Mouse (Mus musculus): ENCODE measurements around the gene 1700021F07Rik. TPM values are rescaled to one million over a fixed set of nuclear protein-coding genes. Genes with fewer than 3 reads are reported as not detected.

1700021F07Rik gene
- polyA plus RNA-seq, 1 experiment from 2014 or later, result not detected

- Histone ChIP-seq H3K36me3 (ENCODE audit: control insufficient read depth, insufficient read depth, low read length) (no peaks in the 10 kb centered on the region), H3K4me2 (replicated peaks; ENCODE audit: low read depth, low read length) (no peak overlapping the region), H3K9ac (ENCODE audit: low read depth, low read length) (no peak overlapping the region), H3K27me3 (ENCODE audit: control insufficient read depth, insufficient read depth, low read length) (no peaks in the 10 kb centered on the region), H3K9me3 (ENCODE audit: control insufficient read depth, low read length) (no peaks in the 10 kb centered on the region), H3K27ac (ENCODE audit: low read depth, low read length) (no peak overlapping the region), H3K4me3 (ENCODE audit: low read depth, low read length) (no peak overlapping the region), H3K4me1 (replicated peaks; ENCODE audit: control insufficient read depth, insufficient read depth, low read length) (no peaks in the 10 kb centered on the region; the same call in 1 of the 2 replicates)
- WGBS, result 59% methylated on average over 15 of the region's 15 CpGs
- no peak for DNase-seq (ENCODE audit: low spot score)
- ATAC-seq (ENCODE audit: low FRiP score), result no peak
Measured at GRCm38 (mm10) chr2:173532711-173533462, 10.5 kb downstream of the 1700021F07Rik start.

GRCm38 (mm10) chr2:173534581-173534980 is 12.2 kb downstream of the 1700021F07Rik start:
- no peak overlapping the region for H3K27ac ChIP-seq (ENCODE audit: low read depth, low read length)

GRCm38 (mm10) chr2:173535390-173535789 is 13.0 kb downstream of the 1700021F07Rik start:
- Histone ChIP-seq H3K36me3 (ENCODE audit: control insufficient read depth, insufficient read depth, low read length) (no peaks in the 10 kb centered on the region), H3K4me1 (replicated peaks; ENCODE audit: control insufficient read depth, insufficient read depth, low read length) (peaks cover 2% of the 10 kb centered on the region; the same call in 1 of the 2 replicates), H3K4me2 (replicated peaks; ENCODE audit: low read depth, low read length) (no peak overlapping the region), H3K27me3 (ENCODE audit: control insufficient read depth, insufficient read depth, low read length) (no peaks in the 10 kb centered on the region), H3K27ac (ENCODE audit: low read depth, low read length) (no peak overlapping the region), H3K9me3 (ENCODE audit: control insufficient read depth, low read length) (no peaks in the 10 kb centered on the region), H3K9ac (ENCODE audit: low read depth, low read length) (no peak overlapping the region), H3K4me3 (ENCODE audit: low read depth, low read length) (no peak overlapping the region)
- ATAC-seq (ENCODE audit: low FRiP score), result no peak
- DNase-seq (ENCODE audit: low spot score), result no peak
- 91% methylated on average over 18 of the region's 18 CpGs for WGBS

More at GRCm38 (mm10) chr2:173534581-173534980, 12.2 kb downstream of the 1700021F07Rik start:
- WGBS, result 79% methylated on average over 7 of the region's 7 CpGs
- no peaks in the 10 kb centered on the region for H3K27me3 ChIP-seq (ENCODE audit: control insufficient read depth, insufficient read depth, low read length)
- H3K36me3 ChIP-seq (ENCODE audit: control insufficient read depth, insufficient read depth, low read length), result no peaks in the 10 kb centered on the region
- H3K4me1 ChIP-seq (replicated peaks; ENCODE audit: control insufficient read depth, insufficient read depth, low read length), result no peaks in the 10 kb centered on the region; the same call in 1 of the 2 replicates
- H3K4me2 ChIP-seq (replicated peaks; ENCODE audit: low read depth, low read length), result no peak overlapping the region
- no peak for ATAC-seq (ENCODE audit: low FRiP score)
- no peaks in the 10 kb centered on the region for H3K9me3 ChIP-seq (ENCODE audit: control insufficient read depth, low read length)
- H3K4me3 ChIP-seq (ENCODE audit: low read depth, low read length), result no peak overlapping the region
- no peak for DNase-seq (ENCODE audit: low spot score)
- no peak overlapping the region for H3K9ac ChIP-seq (ENCODE audit: low read depth, low read length)

- ATAC-seq (ENCODE audit: low FRiP score) (no peak), DNase-seq (ENCODE audit: low spot score) (no peak)
- WGBS, result 89% methylated on average over 9 of the region's 9 CpGs
- Histone ChIP-seq H3K4me1 (replicated peaks; ENCODE audit: control insufficient read depth, insufficient read depth, low read length) (peaks cover 2% of the 10 kb centered on the region; the same call in 1 of the 2 replicates), H3K4me3 (ENCODE audit: low read depth, low read length) (no peak overlapping the region), H3K27me3 (ENCODE audit: control insufficient read depth, insufficient read depth, low read length) (no peaks in the 10 kb centered on the region), H3K4me2 (replicated peaks; ENCODE audit: low read depth, low read length) (no peak overlapping the region), H3K27ac (ENCODE audit: low read depth, low read length) (no peak overlapping the region), H3K9me3 (ENCODE audit: control insufficient read depth, low read length) (no peaks in the 10 kb centered on the region), H3K36me3 (ENCODE audit: control insufficient read depth, insufficient read depth, low read length) (no peaks in the 10 kb centered on the region), H3K9ac (ENCODE audit: low read depth, low read length) (no peak overlapping the region)
Measured at GRCm38 (mm10) chr2:173535886-173536285, 13.5 kb downstream of the 1700021F07Rik start.

GRCm38 (mm10) chr2:173539781-173540180 is 17.4 kb downstream of the 1700021F07Rik start:
- ATAC-seq (ENCODE audit: low FRiP score) (no peak), DNase-seq (ENCODE audit: low spot score) (peak; percentile 20)
- Histone ChIP-seq H3K36me3 (ENCODE audit: control insufficient read depth, insufficient read depth, low read length) (no peaks in the 10 kb centered on the region), H3K27ac (ENCODE audit: low read depth, low read length) (no peak overlapping the region), H3K4me3 (ENCODE audit: low read depth, low read length) (no peak overlapping the region), H3K4me2 (replicated peaks; ENCODE audit: low read depth, low read length) (no peak overlapping the region), H3K9ac (ENCODE audit: low read depth, low read length) (no peak overlapping the region), H3K9me3 (ENCODE audit: control insufficient read depth, low read length) (no peaks in the 10 kb centered on the region), H3K27me3 (ENCODE audit: control insufficient read depth, insufficient read depth, low read length) (no peaks in the 10 kb centered on the region), H3K4me1 (replicated peaks; ENCODE audit: control insufficient read depth, insufficient read depth, low read length) (peaks cover 2% of the 10 kb centered on the region; the same call in 1 of the 2 replicates)
- 46% methylated on average over 15 of the region's 15 CpGs for WGBS

- Histone ChIP-seq H3K4me3 (ENCODE audit: low read depth, low read length) (no peak overlapping the region), H3K4me2 (replicated peaks; ENCODE audit: low read depth, low read length) (no peak overlapping the region), H3K36me3 (ENCODE audit: control insufficient read depth, insufficient read depth, low read length) (no peaks in the 10 kb centered on the region), H3K4me1 (replicated peaks; ENCODE audit: control insufficient read depth, insufficient read depth, low read length) (peaks cover 2% of the 10 kb centered on the region; the same call in 1 of the 2 replicates), H3K9me3 (ENCODE audit: control insufficient read depth, low read length) (no peaks in the 10 kb centered on the region), H3K9ac (ENCODE audit: low read depth, low read length) (no peak overlapping the region), H3K27ac (ENCODE audit: low read depth, low read length) (no peak overlapping the region), H3K27me3 (ENCODE audit: control insufficient read depth, insufficient read depth, low read length) (no peaks in the 10 kb centered on the region)
- 80% methylated on average over 4 of the region's 4 CpGs for WGBS
- DNase-seq (ENCODE audit: low spot score), result no peak
- no peak for ATAC-seq (ENCODE audit: low FRiP score)
Measured at GRCm38 (mm10) chr2:173541748-173542147, 19.4 kb downstream of the 1700021F07Rik start.

- Histone ChIP-seq H3K4me3 (ENCODE audit: low read depth, low read length) (no peak overlapping the region), H3K27me3 (ENCODE audit: control insufficient read depth, insufficient read depth, low read length) (no peaks in the 10 kb centered on the region), H3K4me1 (replicated peaks; ENCODE audit: control insufficient read depth, insufficient read depth, low read length) (peaks cover 2% of the 10 kb centered on the region; the same call in 1 of the 2 replicates), H3K27ac (ENCODE audit: low read depth, low read length) (no peak overlapping the region), H3K9ac (ENCODE audit: low read depth, low read length) (no peak overlapping the region), H3K4me2 (replicated peaks; ENCODE audit: low read depth, low read length) (no peak overlapping the region), H3K36me3 (ENCODE audit: control insufficient read depth, insufficient read depth, low read length) (no peaks in the 10 kb centered on the region), H3K9me3 (ENCODE audit: control insufficient read depth, low read length) (no peaks in the 10 kb centered on the region)
- ATAC-seq (ENCODE audit: low FRiP score) (no peak), DNase-seq (ENCODE audit: low spot score) (no peak)
- WGBS, result 85% methylated on average over 4 of the region's 4 CpGs
Measured at GRCm38 (mm10) chr2:173542716-173543115, 20.3 kb downstream of the 1700021F07Rik start.

- Histone ChIP-seq H3K9ac (ENCODE audit: low read depth, low read length) (no peak overlapping the region), H3K36me3 (ENCODE audit: control insufficient read depth, insufficient read depth, low read length) (no peaks in the 10 kb centered on the region), H3K27ac (ENCODE audit: low read depth, low read length) (no peak overlapping the region), H3K9me3 (ENCODE audit: control insufficient read depth, low read length) (no peaks in the 10 kb centered on the region), H3K4me1 (replicated peaks; ENCODE audit: control insufficient read depth, insufficient read depth, low read length) (no peaks in the 10 kb centered on the region), H3K4me3 (ENCODE audit: low read depth, low read length) (no peak overlapping the region), H3K27me3 (ENCODE audit: control insufficient read depth, insufficient read depth, low read length) (no peaks in the 10 kb centered on the region), H3K4me2 (replicated peaks; ENCODE audit: low read depth, low read length) (no peak overlapping the region)
- DNase-seq (ENCODE audit: low spot score) (peak; percentile 92), ATAC-seq (ENCODE audit: low FRiP score) (peak; percentile 73)
- 46% methylated on average over 15 of the region's 15 CpGs for WGBS
Measured at GRCm38 (mm10) chr2:173545992-173546703, 23.8 kb downstream of the 1700021F07Rik start.
